Mouse (Mus musculus): ENCODE data around the gene Trnt1.
A peak's percentile ranks its signal among the peaks of the same experiment; 100 is the strongest.

Gene Trnt1

DNA sequence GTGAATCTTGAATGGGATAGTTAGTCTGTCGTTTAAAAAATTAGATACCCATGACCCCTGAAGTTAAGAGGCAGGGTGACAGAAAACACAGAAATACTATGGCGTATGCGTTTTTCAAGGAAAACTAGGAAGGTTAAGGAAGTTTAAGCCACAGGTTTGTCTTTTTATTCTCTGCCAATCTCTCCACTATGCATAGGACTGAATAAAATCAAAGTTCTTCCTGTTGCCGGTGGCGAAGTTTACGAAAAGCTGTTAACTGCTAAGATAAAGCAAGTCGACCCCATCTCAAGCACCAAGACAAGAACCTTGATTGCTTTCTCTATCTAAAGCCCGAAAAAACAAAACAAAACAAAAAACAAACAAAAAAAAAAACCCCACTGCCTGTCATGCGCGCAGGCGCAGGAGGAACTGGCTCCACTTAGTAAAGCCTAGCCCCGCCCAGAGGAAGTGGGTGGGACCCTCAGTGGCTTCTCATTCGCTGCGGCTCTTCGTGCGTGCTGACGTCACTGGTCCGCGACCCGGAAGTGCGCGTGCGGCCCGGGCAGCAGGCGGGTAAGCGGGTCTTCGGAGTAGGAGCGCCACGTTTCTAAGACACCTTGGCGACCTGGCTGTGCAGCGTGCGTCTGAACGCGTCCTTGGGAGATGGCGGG is at the start of gene Trnt1:
Gene Trnt1 (plus strand): TSS at position 481 of the 650 bp plus-strand sequence.
- peak; percentile 98 for DNase-seq

DNA sequence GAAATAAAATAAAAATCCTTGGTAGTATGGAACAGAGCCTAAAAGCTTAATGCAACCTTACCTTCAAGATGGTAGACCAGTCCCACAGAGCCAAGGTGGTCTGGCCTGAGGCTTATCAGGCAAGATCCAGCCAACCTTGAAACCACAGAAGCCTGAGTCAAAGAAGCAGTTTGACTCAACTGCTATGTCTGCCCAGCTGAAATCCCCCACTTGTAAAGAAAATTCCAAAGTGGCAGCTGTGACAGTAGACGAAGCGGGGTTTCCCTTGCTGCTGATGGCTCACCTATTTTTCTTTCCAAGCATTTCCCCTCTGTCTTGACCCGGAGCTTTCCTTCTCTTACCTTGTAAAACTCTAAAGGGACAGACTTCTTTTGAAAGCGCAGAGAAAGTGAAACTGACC is 43.3 kb upstream of the Trnt1 start:
- DNase-seq = no peak

GRCm38 (mm10) chr6:106726078-106726477 is 42.8 kb upstream of the Trnt1 start:
- DNase-seq = no peak

- DNase-seq = no peak
Measured at GRCm38 (mm10) chr6:106727703-106728102, 41.2 kb upstream of the Trnt1 start.

- no peak for DNase-seq
Measured at GRCm38 (mm10) chr6:106729682-106730314, 39.1 kb upstream of the Trnt1 start.

DNA sequence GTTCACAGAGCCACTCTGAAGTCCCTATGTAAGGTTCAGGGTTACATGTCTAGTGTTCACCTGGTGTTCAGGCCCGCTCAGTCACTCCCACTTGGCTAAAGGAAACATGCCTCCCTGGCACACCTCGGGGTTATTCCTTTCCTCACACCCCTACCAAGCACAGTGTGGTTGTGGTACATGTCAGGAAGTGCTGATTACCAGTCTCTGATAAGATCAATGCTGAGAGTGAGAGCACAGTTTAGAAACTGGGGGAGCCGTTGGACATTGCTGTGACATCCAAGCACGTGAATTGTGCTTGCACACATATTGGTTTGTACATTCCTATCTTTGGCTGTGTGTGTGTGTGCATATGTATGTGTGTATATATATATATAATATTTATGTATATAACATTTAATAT is 36.4 kb upstream of the Trnt1 start:
- DNase-seq = no peak

DNA sequence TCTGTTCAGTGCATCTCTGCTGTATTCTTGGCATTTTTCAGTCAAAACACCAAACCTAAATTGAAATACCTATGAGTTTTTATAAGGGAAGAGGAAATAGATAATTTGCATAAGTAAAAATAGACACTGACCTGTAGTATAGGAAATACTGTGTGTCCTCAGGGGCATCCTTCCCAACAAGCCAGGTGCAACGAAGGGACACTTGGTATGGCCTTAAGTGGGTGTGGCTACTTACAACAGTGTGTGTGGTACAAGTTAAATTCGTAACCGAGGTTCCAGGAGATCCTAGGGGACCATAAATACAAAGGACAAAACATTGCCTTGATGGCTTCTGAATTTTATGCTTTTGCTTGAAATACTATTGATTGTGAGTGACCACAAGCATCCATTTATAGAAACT is 30.7 kb upstream of the Trnt1 start:
- no peak for DNase-seq

DNA sequence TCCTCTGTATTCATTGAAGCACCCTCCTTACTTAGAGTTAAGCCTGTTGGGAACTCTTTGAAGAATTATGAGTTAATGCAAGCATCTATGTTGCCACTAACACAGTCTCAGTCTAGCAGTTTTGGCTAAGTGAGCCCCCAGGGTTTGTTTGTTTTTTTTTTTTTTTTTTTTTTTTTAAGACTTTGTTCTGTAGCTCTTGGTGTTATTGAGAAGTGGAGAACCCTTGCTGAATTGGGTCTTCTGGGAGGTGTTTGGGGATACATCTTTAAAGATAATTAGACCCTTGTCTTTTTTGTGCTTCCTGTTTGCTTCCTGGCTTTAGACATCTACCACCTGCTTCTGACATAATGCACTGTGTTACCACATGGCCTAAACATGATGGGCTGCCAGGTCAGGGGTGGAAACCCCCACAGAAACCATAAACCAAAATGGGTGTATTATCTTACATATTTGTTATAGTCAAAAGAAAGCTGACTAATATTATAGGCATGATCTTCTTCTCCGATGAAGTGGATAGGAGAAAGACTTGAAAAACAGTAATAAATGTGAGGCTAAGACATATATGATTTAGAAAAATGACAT is 28.6 kb upstream of the Trnt1 start:
- no peak for DNase-seq

DNA sequence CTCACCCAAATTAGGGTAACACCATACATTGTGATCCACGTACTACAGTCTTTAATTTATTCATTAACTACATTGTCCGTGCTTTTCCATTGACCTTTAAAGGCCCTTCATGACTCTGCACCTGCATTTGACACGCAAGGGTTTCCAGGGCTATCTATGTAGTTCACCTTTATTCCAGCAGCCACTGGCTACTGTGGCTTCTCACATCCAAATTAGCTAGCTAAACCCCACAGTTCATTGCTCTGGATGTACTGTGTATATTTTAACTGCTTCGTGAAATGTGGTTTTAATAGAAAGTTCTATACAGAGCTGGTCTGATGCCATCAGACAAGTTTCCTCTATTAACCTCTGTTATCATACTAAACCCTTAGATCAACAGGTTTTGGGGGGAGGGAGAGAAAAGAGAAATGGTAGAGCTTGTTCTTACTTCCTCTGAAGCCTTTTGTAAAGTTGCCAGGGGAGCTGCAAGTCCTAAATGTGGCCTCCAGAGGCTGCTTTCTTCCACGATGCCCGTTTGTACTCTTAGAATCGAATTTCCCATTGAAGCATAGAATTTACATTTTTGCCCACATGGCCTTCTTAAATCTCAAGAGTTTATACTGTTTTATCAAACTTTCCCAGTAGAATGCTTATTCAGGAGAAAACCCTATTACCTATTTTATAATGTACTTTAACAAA is 25.2 kb upstream of the Trnt1 start:
- no peak for DNase-seq

DNA sequence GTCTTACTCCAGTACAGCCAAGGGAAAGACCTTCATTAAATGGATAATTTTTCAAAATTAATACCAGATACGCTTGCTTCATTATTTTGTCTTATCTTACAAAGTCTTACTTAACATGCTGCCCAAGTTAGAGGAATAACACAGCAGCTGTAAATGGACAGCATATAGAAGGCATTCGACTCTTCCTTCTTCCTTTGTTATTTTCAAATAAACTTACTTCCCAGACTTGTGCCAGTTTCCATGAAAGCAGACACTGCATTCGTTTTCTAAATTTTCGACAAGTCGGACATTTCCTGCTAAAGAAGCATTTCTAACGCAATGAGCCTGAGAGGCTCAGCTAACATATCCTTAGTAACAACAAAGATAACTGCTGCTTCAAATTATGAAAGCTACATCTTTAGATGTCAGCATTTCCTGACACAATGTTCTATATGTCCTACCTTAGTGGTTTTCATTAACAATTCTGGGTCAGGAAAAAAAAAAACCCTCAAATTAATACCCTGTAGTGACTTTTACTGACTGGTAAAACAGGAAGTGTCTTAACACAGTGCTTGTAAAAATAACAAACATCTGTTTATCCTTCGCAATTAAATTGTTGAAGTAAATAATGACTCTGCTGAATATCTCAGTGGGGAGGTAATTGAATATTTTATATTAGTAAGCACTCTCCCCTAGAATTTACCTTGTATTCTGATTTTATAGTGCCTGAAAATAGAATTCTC is 23.1 kb upstream of the Trnt1 start:
- no peak for DNase-seq

GRCm38 (mm10) chr6:106747251-106747650 is 21.7 kb upstream of the Trnt1 start:
- no peak for DNase-seq

- DNase-seq = no peak
Measured at GRCm38 (mm10) chr6:106747804-106748203, 21.1 kb upstream of the Trnt1 start.

- DNase-seq = peak; percentile 30
Measured at GRCm38 (mm10) chr6:106748887-106749388, 20.0 kb upstream of the Trnt1 start, which contains the start of gene Il5ra. TSS of gene Il5ra (minus strand) at chr6:106749037.

DNA sequence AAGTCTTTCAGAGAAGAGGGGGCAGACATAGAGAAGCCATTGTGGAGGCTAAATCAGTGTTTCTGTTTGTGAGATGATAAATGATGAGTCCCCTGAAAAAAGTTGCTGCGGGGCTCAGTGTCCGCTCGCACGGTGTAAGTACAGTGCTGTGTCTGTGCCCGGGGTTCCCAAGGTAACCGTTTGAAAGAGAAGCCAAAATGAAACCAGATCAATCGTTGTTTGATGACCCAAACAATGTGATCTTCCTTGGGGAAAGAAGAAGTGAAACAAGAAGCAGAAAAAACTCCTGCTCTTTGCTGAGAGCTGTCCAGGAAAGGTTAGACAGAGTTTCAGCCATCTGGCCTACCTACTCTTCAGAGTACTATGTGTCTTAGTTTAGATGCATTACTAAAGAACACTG is 18.6 kb upstream of the Trnt1 start:
- no peak for DNase-seq

GRCm38 (mm10) chr6:106758299-106758698 is 10.6 kb upstream of the Trnt1 start:
- no peak for DNase-seq

- DNase-seq = no peak
Measured at GRCm38 (mm10) chr6:106760473-106761218, 8.3 kb upstream of the Trnt1 start.

GRCm38 (mm10) chr6:106761486-106761885 is 7.4 kb upstream of the Trnt1 start:
- DNase-seq = no peak

GRCm38 (mm10) chr6:106765892-106766291 is 3.0 kb upstream of the Trnt1 start:
- no peak for DNase-seq

GRCm38 (mm10) chr6:106766774-106767173 is 2.1 kb upstream of the Trnt1 start:
- no peak for DNase-seq

GRCm38 (mm10) chr6:106769290-106769866 is 458 bp downstream of the Trnt1 start:
- DNase-seq = no peak

DNA sequence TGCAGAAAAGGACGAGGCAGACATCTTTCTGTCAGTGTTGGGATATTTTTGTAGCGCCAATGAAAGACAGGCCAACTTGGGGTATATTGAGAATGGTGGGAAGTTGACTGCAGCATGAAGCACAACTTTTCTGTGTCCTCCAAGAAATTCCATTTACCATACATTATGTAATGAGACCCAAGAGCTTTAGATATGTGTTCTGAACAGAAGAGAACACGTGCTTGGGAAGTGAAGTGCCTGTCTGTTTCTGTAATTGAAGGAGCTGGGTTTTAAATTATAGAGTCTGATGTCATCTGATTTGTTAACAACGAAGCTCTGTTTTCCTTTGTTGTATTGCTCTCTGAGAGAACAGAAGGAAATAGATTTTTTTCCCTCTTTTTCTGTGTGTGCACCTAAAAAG is 1.1 kb downstream of the Trnt1 start:
- no peak for DNase-seq

DNA sequence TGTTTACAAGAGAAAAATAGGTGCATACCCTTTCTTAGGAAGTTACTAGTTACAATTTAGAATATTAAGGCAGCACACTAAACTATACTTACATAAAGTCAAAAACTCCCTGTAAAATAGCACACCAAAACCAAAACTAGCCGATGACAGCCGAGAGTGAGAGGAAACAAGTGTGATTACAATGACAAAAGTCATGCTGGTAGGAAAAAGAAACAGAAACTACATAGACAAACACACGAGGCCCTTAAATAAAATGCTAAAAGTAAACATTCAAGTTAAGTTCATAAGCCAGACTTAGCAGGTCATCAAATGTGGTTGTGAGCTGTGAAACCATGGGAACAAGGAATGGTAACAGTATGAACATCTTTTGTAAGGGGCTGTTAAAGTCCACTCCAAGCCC is 18.2 kb downstream of the Trnt1 start:
- no peak for DNase-seq
